Mouse (Mus musculus) layer of hippocampus, adult 9-11 months (tissue): ENCODE measurements around the gene Retreg3.

Experiments
- DNase-seq: peaks from one replicate; pipeline ENCODE4 v3.0.0; 2022

Gene Retreg3

GRCm38 (mm10) chr11:101071810-101072428 is 47.8 kb downstream of the Retreg3 start:
- DNase-seq: no peak

- no peak for DNase-seq
Measured at GRCm38 (mm10) chr11:101070987-101071386, 48.7 kb downstream of the Retreg3 start.

GRCm38 (mm10) chr11:101070189-101070527 is 49.5 kb downstream of the Retreg3 start:
- DNase-seq: no peak

- peak; percentile 97 for DNase-seq
Measured at GRCm38 (mm10) chr11:101069391-101070188, 50.1 kb downstream of the Retreg3 start, which contains the start of gene Naglu. Naglu (plus strand) TSS chr11:101070012.

GRCm38 (mm10) chr11:101066549-101067412 is 52.9 kb downstream of the Retreg3 start:
- peak; percentile 77 for DNase-seq

- no peak for DNase-seq
Measured at GRCm38 (mm10) chr11:101065002-101065401, 54.7 kb downstream of the Retreg3 start.

GRCm38 (mm10) chr11:101064462-101064861 is 55.2 kb downstream of the Retreg3 start:
- no peak for DNase-seq

GRCm38 (mm10) chr11:101063676-101064327 is 55.9 kb downstream of the Retreg3 start:
- DNase-seq: peak; percentile 84

- no peak for DNase-seq
Measured at GRCm38 (mm10) chr11:101062971-101063675, 56.6 kb downstream of the Retreg3 start.

- peak; percentile 76 for DNase-seq
Measured at GRCm38 (mm10) chr11:101062165-101062884, 57.4 kb downstream of the Retreg3 start.

GRCm38 (mm10) chr11:101061049-101061448 is 58.6 kb downstream of the Retreg3 start:
- no peak for DNase-seq

GRCm38 (mm10) chr11:101060126-101060525 is 59.6 kb downstream of the Retreg3 start:
- peak; percentile 73 for DNase-seq

GRCm38 (mm10) chr11:101059473-101059872 is 60.2 kb downstream of the Retreg3 start:
- DNase-seq: no peak

GRCm38 (mm10) chr11:101058726-101059125 is 61.0 kb downstream of the Retreg3 start:
- no peak for DNase-seq

- DNase-seq: peak; percentile 79
Measured at GRCm38 (mm10) chr11:101057860-101058259, 61.8 kb downstream of the Retreg3 start.

GRCm38 (mm10) chr11:101056885-101057284 is 62.8 kb downstream of the Retreg3 start:
- DNase-seq: no peak

- no peak for DNase-seq
Measured at GRCm38 (mm10) chr11:101055418-101055817, 64.3 kb downstream of the Retreg3 start.

GRCm38 (mm10) chr11:101053974-101054373 is 65.7 kb downstream of the Retreg3 start:
- no peak for DNase-seq

- no peak for DNase-seq
Measured at GRCm38 (mm10) chr11:101052751-101053473, 66.8 kb downstream of the Retreg3 start.

- no peak for DNase-seq
Measured at GRCm38 (mm10) chr11:101051617-101052016, 68.1 kb downstream of the Retreg3 start.

GRCm38 (mm10) chr11:101051051-101051493 is 68.6 kb downstream of the Retreg3 start:
- DNase-seq: peak; percentile 73
